Mouse (Mus musculus) liver, postnatal 0 days (tissue): ENCODE results near the gene Spin1. TPM values are rescaled to one million over a fixed set of nuclear protein-coding genes. Genes with fewer than 3 reads are reported as not detected.

Experiments used
- ATAC-seq: fragments of 200-750 bp; cut with Nextera tagmentation; 2 replicates; pipeline ENCODE4 v1.8.0; 2017; ENCODE audit warnings: mild to moderate bottlenecking, moderate library complexity
- DNase-seq: peaks from one replicate; pipeline ENCODE4 v3.0.0-alpha.2; 2016
- H3K27ac ChIP-seq: fragments of 300-500 bp; sonication (generic); 2 replicates; pipeline ENCODE4 v1.5.1; 2014; ENCODE audit warnings: antibody characterized with exemption, moderate library complexity, mild to moderate bottlenecking, low read depth
- H3K27me3 ChIP-seq: fragments of 300-500 bp; sonication (generic); 2 replicates; pipeline ENCODE4 v1.6.1; 2014; ENCODE audit warnings: low read length, control low read depth, mixed read lengths; ENCODE audit not compliant: insufficient read depth
- H3K36me3 ChIP-seq: fragments of 300-500 bp; sonication (generic); replicated peaks from 2 replicates; pipeline ENCODE4 v1.6.1; 2014; ENCODE audit warnings: mild to moderate bottlenecking, control low read depth, low read length, moderate library complexity, mixed read lengths; ENCODE audit not compliant: insufficient read depth
- H3K4me1 ChIP-seq: fragments of 300-500 bp; sonication (generic); 2 replicates; pipeline ENCODE4 v1.6.1; 2014; ENCODE audit warnings: antibody characterized with exemption, mild to moderate bottlenecking, control low read depth; ENCODE audit not compliant: insufficient read depth
- H3K4me2 ChIP-seq: fragments of 300-500 bp; sonication (generic); 2 replicates; pipeline ENCODE4 v1.6.1; 2014; ENCODE audit warnings: low read depth, mild to moderate bottlenecking, low read length, moderate library complexity, mixed read lengths
- H3K4me3 ChIP-seq: fragments of 300-500 bp; sonication (generic); 2 replicates; pipeline ENCODE4 v1.5.1; 2014; ENCODE audit warnings: low read depth, low read length
- H3K9ac ChIP-seq: fragments of 300-500 bp; sonication (generic); replicated peaks from 2 replicates; pipeline ENCODE4 v1.6.1; 2014; ENCODE audit warnings: mild to moderate bottlenecking, moderate library complexity
- H3K9me3 ChIP-seq: fragments of 300-500 bp; sonication (generic); 2 replicates; pipeline ENCODE4 v1.6.1; 2016; ENCODE audit warnings: mild to moderate bottlenecking, control low read depth, low read length, mixed read lengths
- CTCF ChIP-seq: sonication (generic); IDR thresholded peaks from 2 replicates; pipeline ENCODE4 v1.5.1; 2016; ENCODE audit warnings: antibody characterized with exemption, low read depth
- EP300 ChIP-seq: IDR thresholded peaks from 2 replicates; pipeline ENCODE4 v1.6.1; 2016; ENCODE audit warnings: antibody characterized with exemption, low read depth, mild to moderate bottlenecking
- WGBS: fragments of 180-500 bp; shearing (Covaris S2); extraction: QIAGEN DNeasy Blood & Tissue Kit; methylation state at CpG from one replicate; pipeline ENCODE4 v1.1.7; 2014; ENCODE audit not compliant: insufficient replicate concordance; 5-methylcytosine and 5-hydroxymethylcytosine counted together
- polyA plus RNA-seq: library from polyadenylated mRNA; unstranded; fragments of >200 nt; fragmentation: Nextera tagmentation; extraction: Ambion mirVana; gene quantifications from 2 replicates; pipeline ENCODE4 v1.2.1, GENCODE M21; 2015

Spin1 gene
- polyA plus RNA-seq, 1 experiment from 2014 or later: 12.6 TPM

DNA sequence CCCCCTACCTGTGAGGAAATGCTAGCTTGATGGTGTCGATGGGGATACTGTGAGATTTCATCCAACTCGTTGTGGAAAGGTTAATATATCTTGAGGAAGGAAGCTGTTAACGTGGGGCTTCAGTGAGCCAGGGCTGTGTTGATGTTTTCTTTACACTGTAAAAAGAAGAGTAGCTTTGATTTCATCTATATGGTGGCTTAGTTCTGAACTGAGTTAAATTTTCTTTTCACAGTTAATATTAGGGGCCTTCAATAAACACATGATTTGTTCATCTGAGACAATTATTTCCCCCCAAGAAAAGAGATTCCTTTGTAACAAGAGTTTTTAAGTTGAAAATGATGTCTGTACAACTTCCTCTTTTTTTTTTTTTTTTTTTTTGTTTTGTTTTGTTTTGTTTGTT lies 56.6 kb downstream of the Spin1 start:
- no peak overlapping the region for H3K4me3 ChIP-seq
- DNase-seq (no peak), ATAC-seq (no peak)
- no peaks in the 10 kb centered on the region for H3K9me3 ChIP-seq
- H3K27ac ChIP-seq: no peak overlapping the region
- H3K36me3 ChIP-seq: peaks cover 5% of the 10 kb centered on the region; the same call in 1 of the 2 replicates
- no peak overlapping the region for H3K9ac ChIP-seq
- no peak for TF ChIP-seq EP300
- WGBS: 49% methylated on average over 3 of the region's 3 CpGs
- no peak overlapping the region for H3K4me2 ChIP-seq
- no peaks in the 10 kb centered on the region for H3K27me3 ChIP-seq
- peaks cover 4% of the 10 kb centered on the region; the same call in 1 of the 2 replicates for H3K4me1 ChIP-seq

GRCm38 (mm10) chr13:51161672-51162071 lies 61.0 kb downstream of the Spin1 start:
- Histone ChIP-seq H3K27me3 (no peaks in the 10 kb centered on the region), H3K36me3 (no peaks in the 10 kb centered on the region; the same call in 1 of the 2 replicates), H3K4me1 (no peaks in the 10 kb centered on the region), H3K4me3 (no peak overlapping the region), H3K27ac (no peak overlapping the region), H3K9ac (no peak overlapping the region), H3K9me3 (no peaks in the 10 kb centered on the region), H3K4me2 (no peak overlapping the region)
- 58% methylated on average over 2 of the region's 2 CpGs for WGBS
- DNase-seq (no peak), ATAC-seq (no peak)
- TF ChIP-seq CTCF (no peak), EP300 (no peak)

DNA sequence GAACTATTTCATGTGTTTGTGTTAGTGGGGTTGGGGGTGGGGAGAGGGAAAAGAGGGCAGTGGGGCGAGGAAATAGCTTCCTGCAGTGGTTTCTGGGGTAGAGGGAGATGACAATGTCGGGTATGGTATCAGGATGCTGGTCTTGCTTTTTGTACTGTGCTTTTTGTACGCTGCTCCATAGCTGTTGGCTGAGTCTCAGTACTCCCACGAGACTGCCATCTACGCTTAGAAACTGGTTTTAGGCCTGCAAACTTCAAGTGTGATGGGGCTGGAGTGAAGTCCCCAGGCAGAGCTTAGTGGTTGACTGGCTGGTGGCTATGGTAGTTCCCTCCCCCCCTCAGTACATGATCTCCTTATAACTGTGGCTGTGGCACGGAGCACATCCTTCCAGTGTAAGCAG lies 61.6 kb downstream of the Spin1 start:
- no peaks in the 10 kb centered on the region; the same call in 1 of the 2 replicates for H3K36me3 ChIP-seq
- H3K4me2 ChIP-seq: no peak overlapping the region
- no peak overlapping the region for H3K27ac ChIP-seq
- WGBS: 63% methylated on average over 6 of the region's 6 CpGs
- H3K4me1 ChIP-seq: no peaks in the 10 kb centered on the region
- H3K9ac ChIP-seq: no peak overlapping the region
- no peaks in the 10 kb centered on the region for H3K9me3 ChIP-seq
- TF ChIP-seq CTCF (no peak), EP300 (no peak)
- H3K27me3 ChIP-seq: no peaks in the 10 kb centered on the region
- ATAC-seq: no peak
- no peak for DNase-seq
- H3K4me3 ChIP-seq: no peak overlapping the region

DNA sequence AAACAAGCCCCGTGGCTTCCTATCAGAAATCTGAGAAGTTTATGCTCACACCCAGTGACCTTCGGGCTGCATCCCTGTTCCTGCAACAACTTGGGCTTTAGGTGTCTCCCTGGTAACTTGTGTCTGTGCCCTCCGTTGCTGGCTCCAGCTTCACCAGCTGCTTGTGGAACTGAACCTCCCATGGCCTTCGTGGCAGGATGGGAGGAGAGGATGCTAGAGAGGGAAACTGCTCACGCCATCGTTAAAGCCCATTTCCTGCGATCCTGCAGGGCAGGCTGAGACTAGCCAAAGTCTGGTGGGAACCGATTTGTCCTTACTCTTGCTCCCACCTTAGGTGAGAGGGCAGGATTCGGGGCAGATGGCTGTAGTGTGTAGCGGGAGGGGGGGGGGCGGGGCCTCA lies 66.0 kb downstream of the Spin1 start:
- no peaks in the 10 kb centered on the region for H3K9me3 ChIP-seq
- ATAC-seq: no peak
- H3K9ac ChIP-seq: no peak overlapping the region
- no peak for TF ChIP-seq CTCF
- TF ChIP-seq EP300: no peak
- H3K4me2 ChIP-seq: no peak overlapping the region
- DNase-seq: no peak
- H3K4me1 ChIP-seq: peaks cover 7% of the 10 kb centered on the region; the same call in 1 of the 2 replicates
- no peak overlapping the region for H3K27ac ChIP-seq
- no peaks in the 10 kb centered on the region for H3K36me3 ChIP-seq
- peaks cover 9% of the 10 kb centered on the region for H3K27me3 ChIP-seq
- 56% methylated on average over 11 of the region's 11 CpGs for WGBS
- H3K4me3 ChIP-seq: no peak overlapping the region

- Histone ChIP-seq H3K4me2 (peak overlapping the region; percentile 82), H3K27me3 (peaks cover 22% of the 10 kb centered on the region), H3K27ac (no peak overlapping the region), H3K36me3 (no peaks in the 10 kb centered on the region), H3K9ac (no peak overlapping the region), H3K4me1 (peaks cover 7% of the 10 kb centered on the region; the same call in 1 of the 2 replicates), H3K9me3 (no peaks in the 10 kb centered on the region), H3K4me3 (peak overlapping the region; percentile 47)
- ATAC-seq (no peak), DNase-seq (no peak)
- TF ChIP-seq EP300 (no peak), CTCF (no peak)
- 27% methylated on average over 11 of the region's 11 CpGs for WGBS
Measured at GRCm38 (mm10) chr13:51170215-51170614, 69.5 kb downstream of the Spin1 start.

GRCm38 (mm10) chr13:51170691-51171680 lies 70.3 kb downstream of the Spin1 start, which contains the start of gene Nxnl2:
Nxnl2 (plus strand) TSS chr13:51171022.
- no peak within 1 kb of the TSS for H3K27ac ChIP-seq
- H3K27me3 ChIP-seq: peaks cover 22% of the 10 kb centered on the region
- H3K4me1 ChIP-seq: peaks cover 7% of the 10 kb centered on the region; the same call in 1 of the 2 replicates
- ATAC-seq: peak; percentile 13; the same call in 1 of the 2 replicates
- 1% methylated on average over 64 of the region's 64 CpGs for WGBS
- peak within 1 kb of the TSS; percentile 47 for H3K4me3 ChIP-seq
- H3K9me3 ChIP-seq: no peaks in the 10 kb centered on the region
- no peak for TF ChIP-seq EP300
- TF ChIP-seq CTCF: peak; percentile 66
- peak within 1 kb of the TSS; percentile 82 for H3K4me2 ChIP-seq
- H3K9ac ChIP-seq: peak within 1 kb of the TSS; percentile 5; the same call in 1 of the 2 replicates
- DNase-seq: peak; percentile 56
- H3K36me3 ChIP-seq: no peaks in the 10 kb centered on the region
